Mouse (Mus musculus) ES-E14 (cell line): ENCODE measurements at regions not wholly inside any gene's neighbourhood (a gene's known extent, or its start where the extent isn't known, plus 50 kb on each side); places are given as distances from the start of the nearest gene placed in this dataset.

ENCODE experiments used
- CHD2 ChIP-seq: IDR thresholded peaks from 2 replicates; pipeline ENCODE4 v1.6.1; 2014; ENCODE audit warnings: mild to moderate bottlenecking, low read depth, low read length, inconsistent platforms
- MAFK ChIP-seq: IDR thresholded peaks from 2 replicates; pipeline ENCODE4 v1.6.1; 2014; ENCODE audit warnings: mild to moderate bottlenecking, low read depth, low read length, inconsistent platforms; ENCODE audit not compliant: insufficient read depth
- ZC3H11A ChIP-seq: IDR thresholded peaks from 2 replicates; pipeline ENCODE4 v1.6.1; 2012; ENCODE audit warnings: low read depth, mild to moderate bottlenecking, inconsistent platforms, low read length, borderline replicate concordance
- ZNF384 ChIP-seq: IDR thresholded peaks from 2 replicates; pipeline ENCODE4 v1.6.1; 2012; ENCODE audit warnings: low read depth, low read length, inconsistent platforms

GRCm38 (mm10) chr10:17575448-17576332, 147.3 kb upstream of the Cited2 start:
- no peak for TF ChIP-seq ZNF384
- TF ChIP-seq CHD2, result no peak
- no peak for TF ChIP-seq ZC3H11A
- TF ChIP-seq MAFK, result peak; percentile 89
